Mouse (Mus musculus) frontal cortex, postnatal 14 days (tissue): Measurements from ENCODE around the gene Rgl1.

ENCODE experiments used
- DNase-seq, 2 experiments: peaks; one replicate each; pipeline ENCODE4 v3.0.0; 2022; ENCODE audit warnings: low spot score in 2 of 2

The Rgl1 gene

DNA sequence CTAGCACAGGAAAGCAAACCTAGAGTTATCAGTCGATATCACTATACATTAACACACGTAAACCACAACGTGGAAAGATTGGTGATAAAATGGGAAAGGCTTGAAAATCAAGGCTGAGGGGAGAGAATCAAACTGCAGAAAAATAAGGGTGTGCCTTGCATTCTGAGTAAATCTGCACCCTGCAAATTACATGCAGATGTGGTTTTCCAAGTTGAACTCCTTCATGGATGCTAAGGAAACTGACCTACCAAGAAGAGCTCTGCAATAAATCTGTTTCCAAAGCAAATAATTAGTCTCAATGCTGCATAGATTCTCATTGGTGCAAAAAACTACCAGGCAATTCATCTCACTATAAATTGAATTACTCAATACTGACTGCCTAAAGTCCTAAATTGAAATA is 178.7 kb downstream of the Rgl1 start:
- no peak for DNase-seq

DNA sequence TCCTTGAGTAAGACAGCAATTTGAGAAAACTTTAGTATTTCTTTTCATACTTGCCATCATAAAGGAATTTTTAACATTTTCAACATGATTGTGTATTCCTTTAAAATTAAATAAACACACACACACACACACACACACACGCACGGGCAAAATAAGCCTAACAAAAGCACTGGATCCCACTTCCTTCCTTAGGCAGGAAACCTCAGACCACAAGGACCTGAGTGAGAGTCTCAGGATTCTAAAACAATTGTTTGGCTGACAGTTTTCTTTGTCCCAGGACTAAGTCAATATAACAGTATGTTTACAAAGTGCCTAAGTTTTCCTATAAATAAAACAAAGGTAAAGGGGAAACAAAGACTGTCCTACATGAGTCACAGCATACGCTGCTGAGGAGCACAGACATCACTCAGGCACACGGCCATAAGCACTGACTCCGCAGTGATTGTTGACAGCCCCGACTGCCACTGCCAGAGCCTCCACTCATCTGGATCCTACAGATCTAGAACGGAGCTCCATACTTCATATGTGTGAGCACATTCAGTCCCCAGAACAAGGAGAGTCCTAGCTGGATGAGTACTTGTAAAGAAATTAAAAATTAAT is 180.7 kb downstream of the Rgl1 start:
- DNase-seq = no peak

DNA sequence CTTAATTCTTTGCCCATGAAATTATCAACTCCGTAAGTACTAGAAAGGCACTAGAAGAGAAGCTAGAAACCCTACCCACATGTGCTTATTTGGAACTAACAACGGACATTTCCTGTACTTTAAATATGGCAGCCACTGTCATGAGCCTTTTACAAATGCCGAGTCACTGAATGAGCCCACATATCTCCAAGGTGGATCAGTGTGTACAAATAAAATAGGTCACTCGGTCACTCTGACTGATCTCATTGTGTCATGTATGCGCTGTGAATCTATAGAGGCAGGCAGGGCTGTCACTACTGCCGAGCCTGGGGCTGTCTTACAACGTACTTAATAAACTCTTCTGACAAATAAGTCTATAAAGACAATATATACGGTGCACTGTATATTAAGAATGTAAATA is 181.2 kb downstream of the Rgl1 start:
- no peak for DNase-seq

DNA sequence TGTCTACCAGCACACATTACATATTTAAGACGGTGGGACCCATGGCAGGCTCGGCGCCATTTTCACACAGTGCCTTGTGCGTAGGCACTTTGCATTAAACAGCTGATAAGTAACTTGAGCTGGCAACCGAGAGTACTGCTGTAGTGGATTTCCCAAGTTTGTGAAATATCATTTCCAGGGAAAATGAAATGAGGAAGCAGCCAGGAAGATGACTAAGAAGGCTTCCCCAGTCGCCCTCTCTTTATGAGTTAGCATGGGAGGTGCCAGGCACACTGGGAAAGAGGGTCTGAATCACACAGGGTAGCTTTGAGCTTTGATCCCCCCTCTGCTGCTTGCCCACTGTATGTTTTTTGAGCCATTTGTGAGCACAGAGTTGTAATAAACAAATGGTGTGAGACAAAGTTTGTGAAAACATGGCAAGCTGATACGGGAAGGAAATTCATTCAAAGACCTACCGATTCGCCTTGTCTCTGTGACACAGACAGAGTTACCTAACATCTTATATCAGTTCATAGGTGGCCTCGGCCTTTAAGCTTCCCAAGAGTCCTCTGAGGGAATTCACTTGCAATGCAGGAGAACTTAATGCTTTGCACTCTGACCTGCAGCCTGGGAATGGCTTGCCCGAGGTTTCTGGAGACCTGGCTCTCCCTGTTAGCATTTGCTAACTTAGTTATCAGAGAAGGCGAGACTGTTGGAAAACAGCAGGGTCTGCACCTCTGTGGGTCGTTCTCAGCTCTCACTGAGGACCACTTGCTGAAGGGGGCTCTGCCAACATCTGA is 184.8 kb downstream of the Rgl1 start:
- no peak for DNase-seq

DNA sequence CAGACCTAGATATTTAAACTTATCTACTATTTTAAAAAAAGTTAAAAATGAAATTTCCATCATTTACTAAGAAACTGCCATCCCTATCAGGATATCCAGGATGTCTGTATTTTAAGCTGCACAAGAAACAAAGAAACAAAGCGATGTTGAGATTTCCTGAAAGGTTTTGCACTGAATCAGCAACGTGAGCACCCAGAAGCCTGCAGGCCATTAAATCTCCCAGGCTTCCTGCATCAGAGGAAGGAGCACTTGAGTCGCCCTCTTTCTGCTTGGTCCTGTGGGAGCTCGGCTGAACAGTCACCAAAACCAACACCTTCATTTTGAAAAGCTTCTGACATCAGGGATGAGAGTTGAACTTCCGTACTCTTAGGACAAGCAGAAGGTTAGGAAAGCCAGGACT is 187.2 kb downstream of the Rgl1 start:
- no peak for DNase-seq

DNA sequence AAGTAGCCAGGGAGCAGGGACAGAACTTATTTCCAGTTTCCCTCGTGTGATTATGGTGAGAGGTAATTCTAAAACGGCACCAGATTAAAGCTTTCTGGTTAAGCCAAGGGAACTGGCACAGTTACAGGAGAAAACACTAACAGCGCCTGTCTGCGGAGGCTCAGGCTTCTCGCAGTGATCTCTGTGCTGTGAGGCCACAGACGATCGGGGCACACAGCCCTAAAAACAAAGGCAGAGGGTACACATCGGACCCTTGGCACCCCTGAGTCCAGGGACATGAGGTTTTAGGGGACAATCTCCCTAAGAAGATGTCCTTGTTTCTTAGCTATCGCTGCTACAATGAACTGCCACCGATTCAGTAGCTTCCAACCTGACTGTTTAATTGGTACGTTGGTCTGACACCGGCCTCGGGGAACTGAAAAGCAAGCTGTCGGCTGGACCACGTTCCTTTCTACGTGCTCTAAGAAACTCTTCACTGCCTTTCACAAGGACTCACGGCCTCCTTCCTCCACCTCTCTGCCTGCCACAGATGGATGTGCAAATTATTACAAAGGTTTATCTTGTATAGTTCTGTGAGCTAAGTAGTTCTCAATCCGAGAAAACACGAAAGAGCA is 187.9 kb downstream of the Rgl1 start:
- no peak for DNase-seq

DNA sequence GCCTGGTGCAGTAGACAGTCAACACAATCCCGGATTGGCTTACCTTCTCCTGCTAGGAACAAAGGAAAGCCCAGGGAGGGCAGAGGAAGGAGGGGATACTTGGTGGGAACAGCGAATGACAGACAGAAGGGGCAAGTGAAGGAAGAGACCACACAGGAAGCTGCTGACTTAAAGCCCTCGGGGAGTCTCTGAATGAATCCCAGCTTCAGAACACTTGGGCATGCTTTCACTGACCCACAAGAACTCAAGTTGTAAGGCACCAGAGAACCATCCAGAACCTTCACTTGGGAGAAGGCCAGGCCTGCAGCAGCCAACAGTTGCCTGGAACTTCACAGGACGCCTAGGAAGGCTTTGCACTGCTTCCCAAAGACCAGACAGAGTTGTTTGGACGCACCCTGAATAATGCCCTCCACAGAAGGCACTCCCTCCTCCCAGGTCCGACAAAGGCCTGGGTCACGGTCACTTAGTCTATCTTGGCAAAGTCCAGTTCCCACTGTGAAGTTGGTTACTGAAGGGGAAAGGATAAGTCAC is 189.5 kb downstream of the Rgl1 start:
- DNase-seq = no peak

DNA sequence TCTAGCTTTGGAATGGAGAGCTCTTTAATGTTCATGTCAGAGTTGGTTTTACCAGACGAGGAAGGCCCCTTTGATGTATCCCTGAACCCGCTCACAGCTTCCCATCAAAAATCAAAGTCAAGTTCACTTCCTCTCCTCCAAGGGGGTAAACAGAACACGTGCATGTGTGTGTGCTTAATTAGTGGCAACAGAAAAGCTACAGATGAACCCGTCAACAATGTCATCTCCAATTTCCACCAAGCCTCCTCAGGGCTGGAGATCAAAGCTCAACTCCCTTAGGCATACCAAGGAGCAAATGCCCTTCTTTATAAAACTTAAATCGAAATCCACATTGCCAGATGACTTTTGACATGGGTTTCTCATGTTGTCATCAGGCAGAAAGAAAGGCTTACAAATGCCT is 191.1 kb downstream of the Rgl1 start:
- DNase-seq = no peak

DNA sequence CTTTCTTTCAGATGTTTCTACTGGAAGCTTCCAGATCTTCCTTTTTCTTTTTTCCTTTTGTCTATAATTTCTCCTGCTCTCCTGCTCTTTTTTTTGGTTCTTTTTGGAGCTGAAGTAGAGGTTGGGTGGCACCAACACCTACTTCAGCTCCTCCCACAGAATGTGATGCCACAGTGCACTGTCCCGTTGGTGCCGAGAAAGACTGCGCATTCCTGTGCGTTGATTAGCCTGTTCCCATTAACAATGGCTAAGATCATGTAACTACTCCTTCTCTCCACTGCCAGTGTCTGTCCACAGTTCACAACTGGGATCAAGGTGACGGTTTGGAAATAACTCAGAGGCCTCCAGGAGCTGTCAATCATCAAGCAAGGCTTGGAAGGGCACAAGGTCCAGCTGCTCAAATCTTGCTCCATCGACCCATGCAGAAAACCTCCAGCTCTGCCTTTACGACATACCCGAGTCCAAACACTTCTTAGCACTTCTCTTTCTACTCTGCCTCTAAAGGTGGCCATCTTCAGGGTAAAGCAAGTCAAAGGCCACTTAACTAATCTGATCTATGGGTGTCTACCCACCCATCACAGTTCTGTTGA is 192.6 kb downstream of the Rgl1 start:
- DNase-seq = no peak

DNA sequence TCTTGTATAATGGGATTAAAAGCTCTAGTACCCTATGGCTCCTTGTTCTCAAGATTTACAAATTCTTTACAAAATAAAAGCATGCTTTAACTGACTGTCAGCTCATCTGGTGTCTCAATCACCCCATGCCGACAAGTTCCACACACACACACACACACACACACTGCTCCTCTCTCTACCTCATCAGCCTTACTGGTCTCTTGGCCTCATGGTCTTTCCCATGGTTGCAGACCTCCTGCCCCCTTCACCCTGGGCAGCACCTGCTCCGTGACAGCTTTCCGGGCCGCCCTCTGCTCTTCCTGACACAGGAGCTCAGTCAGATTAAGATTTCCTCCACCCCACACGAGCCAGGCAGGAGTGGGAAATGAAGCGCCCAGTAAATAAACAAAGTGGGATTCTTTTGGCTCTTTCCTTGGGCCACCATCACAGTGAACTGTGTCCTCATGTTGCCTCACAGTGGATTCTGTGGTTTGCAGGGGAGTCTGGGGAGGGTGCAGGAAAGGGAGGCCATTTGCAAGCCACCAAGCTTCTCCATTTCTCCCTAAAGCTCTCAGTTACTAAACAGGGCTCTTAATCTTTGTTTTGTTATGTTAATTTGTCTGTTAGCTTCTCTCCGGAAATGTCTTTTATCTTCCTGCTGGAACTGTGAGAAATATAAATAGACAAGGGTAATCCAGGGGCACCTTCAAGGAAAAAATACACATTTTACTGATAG is 193.2 kb downstream of the Rgl1 start:
- no peak for DNase-seq

DNA sequence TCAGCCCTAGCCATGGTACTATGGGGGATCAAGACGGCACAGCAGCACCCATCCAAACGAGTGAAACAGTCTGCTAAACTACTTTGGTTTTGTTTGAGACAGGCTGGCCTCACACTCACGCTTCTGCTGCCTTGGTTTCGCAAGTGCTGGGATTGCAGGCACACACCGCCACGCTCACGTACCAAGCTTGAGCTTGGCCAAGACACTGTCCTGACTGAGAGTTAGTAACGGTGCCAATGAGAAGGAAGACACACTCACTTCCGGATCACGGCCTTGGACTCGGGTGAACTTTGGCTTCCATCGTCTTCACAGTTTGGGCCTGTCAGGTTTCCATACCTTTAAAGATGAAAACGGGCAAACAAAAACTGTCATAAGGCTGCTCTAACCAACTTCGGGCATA is 194.8 kb downstream of the Rgl1 start:
- DNase-seq = no peak

DNA sequence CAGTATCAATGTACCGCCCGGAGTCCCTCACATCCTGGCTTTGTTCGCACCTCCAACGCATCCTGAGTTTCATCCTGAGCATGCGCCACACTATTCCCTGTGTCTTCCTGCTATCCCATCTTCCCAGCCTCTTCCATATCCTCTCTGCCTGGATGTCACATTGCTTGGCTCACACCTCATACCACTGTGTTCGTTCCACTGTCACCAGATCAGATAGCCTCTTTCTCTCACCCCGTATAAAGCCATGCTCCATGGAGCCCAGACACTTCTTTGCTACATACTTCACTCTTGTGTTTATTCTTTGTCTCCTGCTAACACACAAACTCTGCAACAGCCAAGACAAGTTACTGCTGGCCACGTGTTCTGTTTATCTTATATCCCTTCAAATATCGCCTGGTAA is 195.5 kb downstream of the Rgl1 start:
- no peak for DNase-seq

DNA sequence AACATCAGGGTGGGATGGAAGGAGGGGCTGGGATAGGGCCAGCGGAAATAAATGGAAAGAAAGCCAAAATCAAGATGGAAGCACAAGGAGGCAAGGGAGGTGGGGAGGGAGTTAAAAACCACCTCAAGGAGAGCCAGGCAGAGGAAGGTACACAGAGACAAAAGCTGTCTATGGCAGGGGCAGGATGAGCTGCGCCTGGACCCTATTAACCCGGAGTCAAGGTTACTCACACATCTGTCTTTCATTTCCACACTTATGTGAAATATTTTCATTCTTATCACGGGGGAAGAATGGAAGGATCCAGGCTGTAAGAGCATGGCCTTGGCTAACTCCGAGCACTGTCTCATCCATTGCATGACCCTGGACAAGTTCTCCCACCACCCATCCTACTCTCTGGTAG is 202.9 kb downstream of the Rgl1 start:
- no peak for DNase-seq

DNA sequence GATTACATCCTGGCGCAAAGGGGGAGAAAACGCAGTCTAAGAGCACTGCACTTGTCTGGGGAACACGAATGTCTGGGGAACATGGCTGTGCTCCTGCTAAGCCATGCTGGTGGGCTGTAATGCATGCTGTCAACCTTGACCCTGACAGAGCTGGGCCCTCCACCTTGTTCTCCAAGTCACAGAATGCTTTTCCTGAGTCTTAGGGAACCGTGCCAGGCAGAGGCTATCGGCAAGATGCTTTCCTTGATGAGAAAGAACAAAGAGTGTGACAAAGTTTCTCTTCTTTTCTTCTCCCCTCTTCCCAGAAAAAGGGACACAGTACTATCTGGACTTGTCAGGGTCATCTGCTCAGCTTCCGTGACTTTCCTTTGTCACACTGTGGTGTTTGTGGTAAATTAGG is 203.3 kb downstream of the Rgl1 start:
- no peak for DNase-seq

DNA sequence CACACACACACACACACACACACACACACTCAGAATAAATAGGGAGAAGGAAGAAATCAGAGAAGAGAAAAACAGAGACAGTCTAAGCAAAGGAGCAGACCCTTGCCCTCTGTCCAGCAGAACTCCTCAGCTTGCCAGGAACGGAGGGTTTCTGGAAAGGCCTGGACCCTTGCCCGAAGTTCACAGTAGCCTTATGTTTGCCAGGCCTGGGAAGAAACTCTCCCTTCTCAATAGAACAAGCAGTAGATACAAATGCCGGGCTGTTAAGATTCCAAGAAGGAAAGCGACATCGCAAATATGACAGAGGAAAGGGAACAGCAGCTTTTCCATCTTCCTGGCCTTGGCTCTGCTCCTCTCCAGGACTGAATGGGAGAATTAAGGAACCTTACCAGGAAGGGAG is 205.7 kb downstream of the Rgl1 start:
- peak in 1 of 2 experiments; percentile 47 for DNase-seq

DNA sequence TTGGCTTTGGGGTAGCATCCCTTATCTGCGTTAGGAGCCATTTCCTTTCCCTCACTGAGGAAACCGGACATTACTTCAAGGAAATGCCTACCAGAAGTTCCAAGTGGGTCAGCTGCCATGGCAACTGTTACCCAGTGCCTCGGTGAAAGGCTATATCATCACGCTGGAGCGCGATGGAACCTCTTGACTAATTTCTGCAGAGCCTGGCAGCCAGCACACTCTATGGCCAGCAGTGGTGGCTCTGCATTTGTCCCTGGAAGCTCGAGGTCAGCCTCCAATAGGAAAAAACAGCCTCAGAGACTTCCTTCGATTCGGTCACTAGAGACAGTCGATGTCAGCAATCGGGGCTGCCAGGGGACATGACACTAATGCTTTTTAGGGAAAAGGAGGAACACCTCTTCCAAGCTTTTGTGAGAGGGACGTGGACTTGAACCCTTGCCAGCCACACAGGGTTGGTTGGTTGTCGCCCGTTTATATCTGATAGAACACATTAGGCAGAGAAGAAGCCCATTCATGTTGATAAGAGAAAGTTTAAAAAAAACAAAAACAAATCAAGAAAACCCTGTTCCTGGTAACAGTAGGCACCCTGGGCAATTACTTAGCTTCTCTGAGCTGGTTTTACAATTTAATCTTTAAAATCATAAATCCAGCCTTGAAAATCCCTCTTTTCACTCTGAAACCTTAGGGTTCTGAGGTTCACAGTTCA is 209.4 kb downstream of the Rgl1 start:
- DNase-seq = no peak

DNA sequence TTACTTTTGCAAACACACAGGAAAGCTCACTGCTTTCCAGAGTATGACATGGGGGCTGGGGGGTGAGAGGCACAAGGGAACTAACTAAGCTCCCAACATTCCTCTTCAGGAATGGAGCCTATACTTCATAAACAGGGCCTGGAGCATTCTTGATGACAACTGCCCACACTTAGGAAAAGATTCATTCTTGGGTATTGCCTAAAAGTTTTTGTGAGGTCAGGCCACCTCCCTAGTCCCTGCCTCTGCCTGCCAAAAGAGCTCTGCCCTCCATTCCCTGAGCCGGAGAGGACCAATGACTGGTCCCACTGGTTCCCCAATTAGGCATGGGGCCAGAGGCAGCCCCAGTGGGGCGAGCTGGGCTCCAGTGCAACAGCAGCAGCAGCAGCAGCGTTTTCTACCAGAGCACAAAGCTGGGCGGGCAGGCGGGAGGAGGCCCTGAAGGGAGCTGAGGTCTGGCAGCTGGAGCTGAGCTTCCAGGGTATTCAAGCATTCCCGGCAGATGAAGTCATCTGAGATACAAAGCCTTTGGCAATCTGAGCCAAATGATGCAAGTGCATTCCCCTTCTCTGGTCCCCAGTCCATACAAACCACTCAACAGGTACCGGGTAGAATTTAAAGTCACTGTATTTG is 210.1 kb downstream of the Rgl1 start:
- DNase-seq = peak in 1 of 2 experiments; percentile 49

DNA sequence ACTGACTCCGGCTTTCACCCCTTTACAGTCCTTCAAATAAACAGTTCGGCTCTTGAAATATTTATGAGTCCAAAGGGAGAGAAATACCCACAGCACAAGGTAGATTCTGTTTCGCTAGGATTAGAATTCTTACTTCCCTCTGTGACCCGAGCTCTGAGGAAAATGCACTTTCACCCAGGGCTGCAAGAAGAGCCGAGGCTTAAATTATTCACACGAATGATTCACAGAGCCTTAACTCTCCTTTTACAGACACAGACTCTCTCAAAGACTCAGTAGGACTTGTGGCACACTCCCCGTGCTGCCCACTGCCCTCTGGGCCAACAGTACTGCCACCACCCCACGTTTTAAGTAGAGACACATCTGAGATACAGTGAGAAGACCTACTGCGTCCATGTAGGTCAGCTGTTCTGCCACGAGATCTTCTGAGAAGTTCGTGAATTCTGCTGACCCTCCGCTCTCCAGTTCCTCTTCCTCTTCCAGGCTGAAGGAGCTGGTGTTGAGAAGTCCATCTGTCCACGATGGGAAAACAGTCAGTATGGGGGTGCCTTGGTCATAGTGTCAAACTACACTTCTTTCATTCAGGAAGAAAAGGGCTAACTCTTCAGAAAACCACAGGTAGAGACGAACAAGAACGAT is 212.1 kb downstream of the Rgl1 start:
- DNase-seq = no peak

DNA sequence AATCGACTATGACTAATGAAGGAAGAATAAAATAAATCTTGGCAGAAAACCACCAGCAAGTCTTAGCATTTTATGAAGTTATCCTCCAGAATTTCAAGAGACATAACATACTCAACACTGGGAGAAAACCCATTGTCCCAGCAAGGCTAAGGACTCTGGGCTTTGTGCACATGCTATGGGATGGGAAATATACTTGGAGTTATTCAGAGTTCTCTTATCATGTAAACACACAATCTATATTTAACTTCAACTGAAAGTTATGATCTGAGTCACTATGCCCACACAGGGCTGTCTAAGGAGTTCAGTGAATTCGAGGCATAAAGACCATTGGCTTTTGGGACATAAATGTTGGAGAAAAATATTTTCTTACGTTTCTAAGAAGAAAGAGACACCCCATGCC is 215.2 kb downstream of the Rgl1 start:
- DNase-seq = no peak

DNA sequence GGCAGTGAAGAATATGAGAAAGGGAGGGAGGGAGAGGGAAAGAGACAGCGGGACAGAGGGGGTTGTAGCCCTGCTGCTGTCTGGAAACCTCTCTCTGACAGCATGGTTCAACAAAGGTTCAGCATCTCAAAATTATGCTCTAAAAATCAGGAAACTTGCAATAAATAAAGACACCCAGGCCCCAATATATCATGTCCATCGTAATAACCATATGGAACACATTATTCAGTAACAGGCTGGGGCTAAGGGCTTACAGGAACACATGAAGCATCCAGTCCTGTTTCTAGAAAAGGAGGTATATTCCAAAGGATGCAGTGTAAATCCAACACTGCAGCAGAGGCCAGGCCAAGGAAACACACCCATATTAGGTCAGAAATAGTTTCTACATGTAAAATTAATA is 215.6 kb downstream of the Rgl1 start:
- no peak for DNase-seq
